Mouse (Mus musculus) MEL (cell line): Measurements from ENCODE around the gene Reln. TPM values are rescaled to one million over a fixed set of nuclear protein-coding genes. Genes with fewer than 3 reads are reported as not detected.

Source experiments
- DNase-seq: peaks from one replicate; pipeline ENCODE4 v3.0.0; 2011; ENCODE audit warnings: low read depth, low spot score
- H3K27ac ChIP-seq: 2 replicates; pipeline ENCODE4 v1.5.1; 2012; ENCODE audit warnings: low read depth, mild to moderate bottlenecking, control low read depth, low read length, moderate library complexity; ENCODE audit not compliant: control insufficient read depth
- H3K27me3 ChIP-seq, 2 experiments: fragments of 150-350 bp in 1 of 2; sonication (generic) in 1 of 2; 2 replicates each; pipeline ENCODE4 v1.6.1; 2012; ENCODE audit warnings: low read length in 2 of 2, mild to moderate bottlenecking in 2 of 2, improper control_type of control experiment in 1 of 2, moderate library complexity in 1 of 2; ENCODE audit not compliant: insufficient read depth in 2 of 2, control insufficient read depth in 1 of 2
- H3K36me3 ChIP-seq, 2 experiments: 2 replicates each; pipeline ENCODE4 v1.6.1; 2012 to 2014; ENCODE audit warnings: low read length in 2 of 2, improper control_type of control experiment in 1 of 2, inconsistent platforms in 1 of 2, mild to moderate bottlenecking in 1 of 2; ENCODE audit not compliant: insufficient read depth in 2 of 2, control insufficient read depth in 1 of 2
- H3K4me1 ChIP-seq, 2 experiments: fragments of 150-350 bp in 1 of 2; sonication (generic) in 1 of 2; 2 replicates each; pipeline ENCODE4 v1.6.1; 2012; ENCODE audit warnings: low read length in 2 of 2, improper control_type of control experiment in 1 of 2, mild to moderate bottlenecking in 1 of 2; ENCODE audit not compliant: insufficient read depth in 2 of 2, control insufficient read depth in 1 of 2
- H3K4me3 ChIP-seq, 2 experiments: fragments of 150-350 bp in 1 of 2; sonication (generic) in 1 of 2; 2 replicates each; pipeline ENCODE4 v1.5.1; 2012; ENCODE audit warnings: low read depth in 2 of 2, low read length in 2 of 2, mild to moderate bottlenecking in 2 of 2, moderate library complexity in 2 of 2, control low read depth in 1 of 2, improper control_type of control experiment in 1 of 2; ENCODE audit not compliant: control insufficient read depth in 1 of 2, insufficient read depth in 1 of 2
- H3K79me2 ChIP-seq: 2 replicates; pipeline ENCODE4 v1.6.1; 2012; ENCODE audit warnings: mild to moderate bottlenecking, low read length, moderate library complexity; ENCODE audit not compliant: control insufficient read depth, poor library complexity, insufficient read depth
- H3K9ac ChIP-seq: 2 replicates; pipeline ENCODE4 v1.6.1; 2012; ENCODE audit warnings: low read depth, mild to moderate bottlenecking, control low read depth, low read length, moderate library complexity; ENCODE audit not compliant: control insufficient read depth, poor library complexity, severe bottlenecking
- H3K9me3 ChIP-seq: fragments of 150-350 bp; sonication (generic); replicated peaks from 2 replicates; pipeline ENCODE4 v1.6.1; 2012; ENCODE audit warnings: mild to moderate bottlenecking, low read length, improper control_type of control experiment, moderate library complexity; ENCODE audit not compliant: insufficient read depth
- BHLHE40 ChIP-seq: IDR thresholded peaks from 2 replicates; pipeline ENCODE4 v1.6.1; 2012; ENCODE audit warnings: low read depth, mild to moderate bottlenecking, inconsistent platforms, low read length, improper control_type of control experiment, borderline replicate concordance
- CHD1 ChIP-seq: IDR thresholded peaks from 2 replicates; pipeline ENCODE4 v1.6.1; 2012; ENCODE audit warnings: low read depth, mild to moderate bottlenecking, inconsistent platforms, low read length, improper control_type of control experiment
- CHD2 ChIP-seq: IDR thresholded peaks from 2 replicates; pipeline ENCODE4 v1.6.1; 2011; ENCODE audit warnings: low read length, improper control_type of control experiment
- E2F4 ChIP-seq: IDR thresholded peaks from 2 replicates; pipeline ENCODE4 v1.6.1; 2011; ENCODE audit warnings: low read depth, low read length, improper control_type of control experiment, borderline replicate concordance
- ELF1 ChIP-seq: IDR thresholded peaks from 2 replicates; pipeline ENCODE4 v1.6.1; 2014; ENCODE audit warnings: low read depth, mild to moderate bottlenecking, inconsistent platforms, low read length, improper control_type of control experiment, moderate library complexity
- EP300 ChIP-seq, 2 experiments: IDR thresholded peaks; 2 replicates each; pipeline ENCODE4 v1.6.1; 2011; ENCODE audit warnings: improper control_type of control experiment in 2 of 2, low read length in 2 of 2, low read depth in 1 of 2, mild to moderate bottlenecking in 1 of 2
- ETS1 ChIP-seq: IDR thresholded peaks from 2 replicates; pipeline ENCODE4 v1.6.1; 2012; ENCODE audit warnings: low read depth, mild to moderate bottlenecking, inconsistent platforms, low read length, improper control_type of control experiment, moderate library complexity
- GATA1 ChIP-seq: IDR thresholded peaks from 2 replicates; pipeline ENCODE4 v1.6.1; 2011; ENCODE audit warnings: low read depth, low read length, improper control_type of control experiment
- HCFC1 ChIP-seq: IDR thresholded peaks from 2 replicates; pipeline ENCODE4 v1.6.1; 2012; ENCODE audit warnings: low read depth, mild to moderate bottlenecking, inconsistent platforms, low read length, improper control_type of control experiment, moderate library complexity
- JUND ChIP-seq: IDR thresholded peaks from 2 replicates; pipeline ENCODE4 v1.6.1; 2011; ENCODE audit warnings: low read depth, mild to moderate bottlenecking, improper control_type of control experiment, low read length
- KAT2A ChIP-seq: conservative IDR thresholded peaks from 2 replicates; pipeline ENCODE4 v1.6.1; 2012; ENCODE audit warnings: low read depth, low read length, improper control_type of control experiment, inconsistent platforms
- MAFK ChIP-seq: IDR thresholded peaks from 2 replicates; pipeline ENCODE4 v1.6.1; 2011; ENCODE audit warnings: low read depth, mild to moderate bottlenecking, low read length, improper control_type of control experiment, borderline replicate concordance
- MAX ChIP-seq: IDR thresholded peaks from 2 replicates; pipeline ENCODE4 v1.6.1; 2011; ENCODE audit warnings: low read length, improper control_type of control experiment
- MAZ ChIP-seq: IDR thresholded peaks from 2 replicates; pipeline ENCODE4 v1.6.1; 2012; ENCODE audit warnings: low read depth, mild to moderate bottlenecking, inconsistent platforms, low read length, improper control_type of control experiment
- MEF2A ChIP-seq: IDR thresholded peaks from 2 replicates; pipeline ENCODE4 v1.6.1; 2014; ENCODE audit warnings: low read depth, mild to moderate bottlenecking, inconsistent platforms, low read length, improper control_type of control experiment; ENCODE audit not compliant: poor library complexity, insufficient replicate concordance, severe bottlenecking; ENCODE audit errors: extremely low read depth
- MXI1 ChIP-seq: IDR thresholded peaks from 2 replicates; pipeline ENCODE4 v1.6.1; 2011; ENCODE audit warnings: mild to moderate bottlenecking, low read depth, low read length, improper control_type of control experiment
- MYC ChIP-seq: IDR thresholded peaks from 2 replicates; pipeline ENCODE4 v1.6.1; 2011; ENCODE audit warnings: low read depth, mild to moderate bottlenecking, low read length, improper control_type of control experiment, moderate library complexity
- NRF1 ChIP-seq: IDR thresholded peaks from 2 replicates; pipeline ENCODE4 v1.6.1; 2014; ENCODE audit warnings: low read depth, mild to moderate bottlenecking, inconsistent platforms, low read length, improper control_type of control experiment, moderate library complexity; ENCODE audit not compliant: poor library complexity, insufficient read depth, severe bottlenecking
- POLR2A ChIP-seq, 2 experiments: IDR thresholded peaks; 2 replicates each; pipeline ENCODE4 v1.6.1; 2011 to 2012; ENCODE audit warnings: low read length in 2 of 2, mild to moderate bottlenecking in 2 of 2, control low read depth in 1 of 2, improper control_type of control experiment in 1 of 2, low read depth in 1 of 2, moderate library complexity in 1 of 2; ENCODE audit not compliant: control insufficient read depth in 1 of 2, insufficient read depth in 1 of 2, poor library complexity in 1 of 2
- POLR2AphosphoS2 ChIP-seq: IDR thresholded peaks from 2 replicates; pipeline ENCODE4 v1.6.1; 2011; ENCODE audit warnings: low read length, improper control_type of control experiment
- RAD21 ChIP-seq: IDR thresholded peaks from 2 replicates; pipeline ENCODE4 v1.6.1; 2011; ENCODE audit warnings: mild to moderate bottlenecking, low read depth, low read length, improper control_type of control experiment
- RCOR1 ChIP-seq: IDR thresholded peaks from 2 replicates; pipeline ENCODE4 v1.6.1; 2012; ENCODE audit warnings: low read depth, mild to moderate bottlenecking, inconsistent platforms, low read length, improper control_type of control experiment
- SIN3A ChIP-seq: IDR thresholded peaks from 2 replicates; pipeline ENCODE4 v1.6.1; 2012; ENCODE audit warnings: low read length, improper control_type of control experiment, inconsistent platforms
- SMC3 ChIP-seq: IDR thresholded peaks from 2 replicates; pipeline ENCODE4 v1.6.1; 2011; ENCODE audit warnings: low read depth, low read length, improper control_type of control experiment
- TAL1 ChIP-seq: IDR thresholded peaks from 2 replicates; pipeline ENCODE4 v1.6.1; 2012; ENCODE audit warnings: mild to moderate bottlenecking, inconsistent platforms, low read length, moderate library complexity, mixed read lengths
- TBP ChIP-seq: IDR thresholded peaks from 2 replicates; pipeline ENCODE4 v1.8.0; 2011; ENCODE audit warnings: low read depth, low read length, improper control_type of control experiment
- TCF12 ChIP-seq: IDR thresholded peaks from 2 replicates; pipeline ENCODE4 v1.6.1; 2014; ENCODE audit warnings: low read depth, mild to moderate bottlenecking, inconsistent platforms, low read length, improper control_type of control experiment, moderate library complexity
- ZC3H11A ChIP-seq: IDR thresholded peaks from 2 replicates; pipeline ENCODE4 v1.6.1; 2012; ENCODE audit warnings: low read depth, mild to moderate bottlenecking, inconsistent platforms, low read length, improper control_type of control experiment
- ZKSCAN1 ChIP-seq: IDR thresholded peaks from 2 replicates; pipeline ENCODE4 v1.6.1; 2012; ENCODE audit warnings: low read depth, mild to moderate bottlenecking, inconsistent platforms, low read length, improper control_type of control experiment, moderate library complexity
- ZMIZ1 ChIP-seq: IDR thresholded peaks from 2 replicates; pipeline ENCODE4 v1.6.1; 2012; ENCODE audit warnings: low read depth, mild to moderate bottlenecking, inconsistent platforms, low read length, improper control_type of control experiment, moderate library complexity
- ZNF384 ChIP-seq: IDR thresholded peaks from 2 replicates; pipeline ENCODE4 v1.6.1; 2012; ENCODE audit warnings: low read depth, mild to moderate bottlenecking, inconsistent platforms, low read length, improper control_type of control experiment
- polyA plus RNA-seq, 2 experiments: library from polyadenylated mRNA; stranded (reverse) in 1 of 2; unstranded in 1 of 2; fragments of >175 nt in 1 of 2; fragments of >200 nt in 1 of 2; gene quantifications; 2 replicates each; pipeline versions ENCODE4 v1.2.1 to v1.2.4; 2012; ENCODE audit warnings: low replicate concordance in 2 of 2, low read depth in 1 of 2; ENCODE audit not compliant: insufficient read length in 2 of 2, insufficient read depth in 1 of 2, missing spikeins in 1 of 2
- total RNA-seq: library from RNA; depleted of rRNA; stranded (reverse); fragments of 300-350 nt; gene quantifications from 2 replicates; pipeline ENCODE4 v1.2.3, GENCODE M21; 2012

Reln gene
- total and polyA plus RNA-seq, 3 experiments: not detected

DNA sequence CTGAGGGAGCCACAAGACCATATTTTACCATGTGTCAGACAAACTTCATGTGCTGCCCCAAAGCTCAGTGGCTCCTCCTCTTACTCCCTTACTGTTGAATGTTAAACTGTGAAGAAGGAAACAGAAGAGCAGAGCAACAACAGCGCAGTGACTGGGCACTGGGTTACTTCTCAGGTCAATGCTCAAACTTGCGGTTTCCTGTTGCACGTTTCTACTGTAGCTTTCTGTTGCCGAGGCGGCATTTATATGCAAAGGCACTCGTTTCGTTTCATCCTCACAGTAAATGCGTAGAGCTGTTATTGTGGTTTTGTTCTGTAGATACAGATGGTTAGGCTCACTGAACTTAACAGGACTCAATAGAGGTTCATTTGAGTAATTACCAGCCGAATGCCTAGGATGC, 16.0 kb upstream of the Reln start:
- H3K36me3 ChIP-seq: no peaks in the 10 kb centered on the region
- TF ChIP-seq CHD2: no peak
- no peak for TF ChIP-seq RAD21
- no peak for TF ChIP-seq HCFC1
- TF ChIP-seq TBP: no peak
- TF ChIP-seq CHD1: no peak
- TF ChIP-seq, all 39 proteins: peak for 0
- Histone ChIP-seq H3K27me3 (0 out of 4 replicates have a peak, but pooled peaks cover 0 to 1% of the 10 kb centered on the region in 2 experiments), H3K4me3 (no peak overlapping the region), H3K27ac (no peak overlapping the region), H3K79me2 (no peaks in the 10 kb centered on the region), H3K9ac (no peak overlapping the region), H3K4me1 (no peaks in the 10 kb centered on the region), H3K9me3 (no peaks in the 10 kb centered on the region)
- no peak for DNase-seq

GRCm38 (mm10) chr5:22348412-22348811, 3.9 kb upstream of the Reln start:
- DNase-seq: peak; percentile 98
- no peak overlapping the region for H3K9ac ChIP-seq
- H3K4me3 ChIP-seq: peak overlapping the region in 1 of 2 experiments; percentile 20; a peak in 2 of 4 replicates
- peak overlapping the region; percentile 85 for H3K27ac ChIP-seq
- H3K4me1 ChIP-seq: peaks cover 18 to 20% of the 10 kb centered on the region in 2 experiments
- peaks cover 0 to 15% of the 10 kb centered on the region in 2 experiments; a peak in 2 of 4 replicates for H3K36me3 ChIP-seq
- H3K79me2 ChIP-seq: no peaks in the 10 kb centered on the region
- no peaks in the 10 kb centered on the region for H3K27me3 ChIP-seq
- H3K9me3 ChIP-seq: no peaks in the 10 kb centered on the region
- 0 out of 2 replicates have a peak, but pooled peaks have one; percentile 33 for TF ChIP-seq POLR2AphosphoS2
- TF ChIP-seq SMC3: no peak; the same call in 1 of the 2 replicates
- peak; percentile 99 for TF ChIP-seq TAL1
- TF ChIP-seq POLR2A (IDR thresholded peaks at IDR 0.05; ENCODE audit: control insufficient read depth in 1 of 2, insufficient read depth in 1 of 2, low read depth in 1 of 2, low read length in 2 of 2, poor library complexity in 1 of 2): no peak
- TF ChIP-seq JUND: no peak
- TF ChIP-seq BHLHE40: peak; percentile 66; the same call in 1 of the 2 replicates
- TF ChIP-seq E2F4: no peak
- no peak for TF ChIP-seq ZC3H11A
- 0 out of 2 replicates have a peak, but pooled peaks have one; percentile 25 for TF ChIP-seq ZNF384
- peak; percentile 97 for TF ChIP-seq ETS1
- peak; percentile 92 for TF ChIP-seq RCOR1
- TF ChIP-seq NRF1: no peak
- TF ChIP-seq ZMIZ1: 0 out of 2 replicates have a peak, but pooled peaks have one; percentile 19
- peak; percentile 100 for TF ChIP-seq TCF12
- TF ChIP-seq EP300 (IDR thresholded peaks at IDR 0.05; ENCODE audit: low read depth in 1 of 2, low read length in 2 of 2): peak; percentile 97 to 99
- TF ChIP-seq SIN3A: peak; percentile 92
- peak; percentile 84 for TF ChIP-seq TBP
- TF ChIP-seq MEF2A: peak; percentile 71; the same call in 1 of the 2 replicates
- peak; percentile 99 for TF ChIP-seq GATA1
- TF ChIP-seq CHD2: peak; percentile 34; the same call in 1 of the 2 replicates
- TF ChIP-seq ZKSCAN1: no peak
- TF ChIP-seq ELF1: 0 out of 2 replicates have a peak, but pooled peaks have one; percentile 8
- peak; percentile 57 for TF ChIP-seq MXI1
- TF ChIP-seq MYC: peak; percentile 87
- peak; percentile 84 for TF ChIP-seq MAZ
- TF ChIP-seq MAFK: peak; percentile 67
- TF ChIP-seq KAT2A: peak; percentile 42
- peak; percentile 43 for TF ChIP-seq MAX
- 0 out of 2 replicates have a peak, but pooled peaks have one; percentile 30 for TF ChIP-seq HCFC1
